ENCODE assay signal across 16 mouse cellular contexts in genomic region chr3:5699528-5699927, GRCm38 (mm10).
"Had no signal": no experiment of that assay in that cellular context is flagged by ENCODE, and none has a peak within 500 bp of the region (broad histone marks: within the 10 kb centered on the region; RNA-seq: fewer than 3 reads in every experiment).

No protein-coding gene starts in this region.

- H3K27ac ChIP-seq: neural tube, embryonic 13.5 days; neural tube, embryonic 15.5 days; stomach, embryonic 15.5 days; stomach, postnatal 0 days had no signal

- H3K4me3 ChIP-seq: neural tube, embryonic 13.5 days; neural tube, embryonic 15.5 days; stomach, embryonic 15.5 days had no signal

- H3K9ac ChIP-seq: neural tube, embryonic 13.5 days; neural tube, embryonic 15.5 days; stomach, embryonic 15.5 days had no signal

- H3K36me3 ChIP-seq: neural tube, embryonic 13.5 days; neural tube, embryonic 15.5 days; stomach, embryonic 15.5 days had no signal

- DNase-seq: retina, postnatal 1 day; right cerebral cortex, adult 18-20 months; right cerebral cortex, postnatal 14 days; right cerebral cortex, postnatal 25 days; right cerebral cortex, postnatal 4 days; spleen, adult 18-20 months; thymus, adult 18-20 months; thymus, adult 2 months; thymus, postnatal 14 days; thymus, postnatal 25 days; thymus, postnatal 36 days; thymus, postnatal 4 days had no signal

- H3K4me1 ChIP-seq: neural tube, embryonic 13.5 days; neural tube, embryonic 15.5 days; stomach, embryonic 15.5 days had no signal

- H3K9me3 ChIP-seq: neural tube, embryonic 13.5 days; neural tube, embryonic 15.5 days; stomach, embryonic 15.5 days had no signal

- H3K4me2 ChIP-seq: neural tube, embryonic 13.5 days; neural tube, embryonic 15.5 days; stomach, embryonic 15.5 days had no signal

- H3K27me3 ChIP-seq: neural tube, embryonic 13.5 days; neural tube, embryonic 15.5 days; stomach, embryonic 15.5 days had no signal
